Mouse (Mus musculus): Measurements from ENCODE around the gene Rab40b.
A peak's percentile ranks its signal among the peaks of the same experiment; 100 is the strongest.
"Not testable (repeated sequence)": the region's sequence is repeated elsewhere in the genome, so short reads cannot be mapped to it uniquely, and the experiment has no call there.

The Rab40b gene

DNA sequence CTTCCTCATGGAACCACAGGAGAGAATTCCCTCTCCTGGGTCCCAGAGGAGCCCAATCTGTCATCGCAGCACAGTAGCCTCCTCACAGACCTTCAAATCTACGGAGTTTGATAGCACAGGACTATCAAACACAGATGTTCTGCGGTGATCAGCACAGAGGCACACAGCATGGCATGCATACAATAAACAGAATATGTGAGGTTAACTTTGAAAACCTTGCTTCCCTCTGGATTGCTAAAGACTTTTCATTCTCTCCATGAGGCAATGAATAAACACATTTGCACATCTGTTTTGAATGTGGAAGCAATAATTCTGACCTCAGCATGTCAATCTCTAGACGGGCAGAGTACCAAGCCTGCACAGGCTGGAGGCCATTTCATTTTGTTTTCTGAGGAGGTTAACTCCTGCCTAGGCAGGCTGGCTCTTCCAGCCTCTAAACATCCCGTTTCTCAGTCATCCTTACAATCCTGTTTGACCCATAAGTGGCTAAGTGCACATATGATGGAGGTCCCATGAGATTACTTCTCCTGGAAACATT lies 20.8 kb downstream of the Rab40b start:
- DNase-seq, result no peak

- DNase-seq, result peak; percentile 26 to 39
Measured at GRCm38 (mm10) chr11:121362212-121362611, 25.8 kb downstream of the Rab40b start.

GRCm38 (mm10) chr11:121354091-121354707 lies 33.9 kb downstream of the Rab40b start, which contains the start of gene Wdr45b:
Gene Wdr45b, minus strand, starts transcription at chr11:121354445.
- DNase-seq, result peak; percentile 99 to 100

DNA sequence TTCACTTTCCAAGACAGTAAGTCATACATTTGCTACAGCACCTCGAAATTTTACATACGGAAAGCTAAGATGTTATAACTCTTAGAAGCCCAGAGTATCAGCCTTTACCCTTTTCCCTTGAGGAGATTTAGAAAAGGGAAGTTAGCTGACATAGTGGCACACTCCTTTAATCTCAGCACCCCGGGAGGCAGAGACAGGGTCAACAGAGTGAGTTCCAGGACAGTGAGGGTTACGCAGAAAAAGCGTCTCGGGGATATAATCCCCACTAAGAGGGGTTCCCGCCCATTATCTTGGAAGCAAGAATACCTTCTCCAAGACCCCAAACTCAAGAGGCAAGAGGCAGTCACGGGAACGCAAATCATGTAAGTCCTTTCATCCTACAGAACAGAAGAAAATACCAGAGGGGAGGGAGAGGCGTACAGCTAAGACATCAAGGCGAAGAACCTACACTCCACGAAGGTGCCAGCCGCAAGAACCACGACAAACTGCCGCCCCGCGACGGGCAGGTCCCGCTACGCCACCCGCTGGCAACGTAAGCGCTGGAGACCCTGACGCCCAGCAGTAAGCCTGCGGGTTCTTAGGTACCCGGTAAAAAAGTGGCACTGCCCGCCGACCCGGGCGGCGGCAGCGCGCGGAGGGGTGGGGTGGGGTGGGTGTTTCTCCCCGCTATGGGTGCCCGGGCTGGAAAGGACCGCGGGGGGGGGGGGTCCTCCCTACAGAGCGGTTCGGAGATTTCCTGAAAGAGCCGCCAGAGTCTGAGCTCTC lies 34.5 kb downstream of the Rab40b start:
- peak; percentile 54 to 57 for DNase-seq

- not testable (repeated sequence) for DNase-seq
Measured at GRCm38 (mm10) chr11:121348727-121349126, 39.3 kb downstream of the Rab40b start.

GRCm38 (mm10) chr11:121348166-121348565 lies 39.9 kb downstream of the Rab40b start:
- no peak for DNase-seq

- DNase-seq, result peak in 1 of 2 experiments; percentile 20
Measured at GRCm38 (mm10) chr11:121347036-121347435, 41.0 kb downstream of the Rab40b start.

- DNase-seq, result not testable (repeated sequence)
Measured at GRCm38 (mm10) chr11:121342423-121342822, 45.6 kb downstream of the Rab40b start.

- no peak for DNase-seq
Measured at GRCm38 (mm10) chr11:121340287-121340686, 47.8 kb downstream of the Rab40b start.

DNA sequence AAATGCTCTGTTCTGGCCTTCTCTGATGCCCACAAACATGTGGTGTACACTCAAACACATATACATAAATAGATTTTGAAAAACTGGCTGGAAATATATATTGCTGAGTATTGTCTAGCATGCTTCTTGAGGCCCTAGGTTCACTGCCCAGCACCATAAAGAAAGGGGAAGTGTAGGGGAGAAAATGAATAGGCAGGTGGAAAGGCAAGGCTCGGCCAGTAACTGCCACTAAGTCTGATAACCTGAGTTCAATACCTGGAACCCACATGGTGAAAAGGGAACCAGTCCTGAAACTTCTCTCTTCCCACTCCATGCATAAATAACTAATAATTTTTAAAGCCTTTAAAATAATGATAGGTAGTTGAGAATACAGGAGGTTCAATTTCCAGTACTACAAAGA lies 48.4 kb downstream of the Rab40b start:
- no peak for DNase-seq

DNA sequence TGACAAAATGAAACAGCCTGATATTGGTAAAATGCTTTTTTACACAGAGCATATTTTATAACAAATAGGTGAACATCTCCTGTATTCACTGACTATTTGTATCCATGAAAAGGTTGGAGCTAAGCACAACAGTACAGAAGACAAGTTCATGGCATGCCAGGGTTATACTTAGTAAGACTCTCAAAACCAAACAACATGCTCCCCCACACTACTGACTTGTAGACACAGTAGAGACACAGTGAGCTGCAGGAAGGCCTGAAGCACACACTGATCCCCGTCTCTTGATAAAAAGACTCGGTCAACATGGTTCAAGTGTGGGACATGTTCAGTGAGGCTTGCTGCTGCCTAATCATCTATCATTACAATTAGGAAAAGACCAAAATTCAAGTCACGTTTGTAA lies 56.4 kb downstream of the Rab40b start:
- no peak for DNase-seq

- DNase-seq, result peak; percentile 24 to 33
Measured at GRCm38 (mm10) chr11:121328619-121329018, 59.4 kb downstream of the Rab40b start.

- DNase-seq, result peak in 1 of 2 experiments; percentile 30
Measured at GRCm38 (mm10) chr11:121328206-121328605, 59.8 kb downstream of the Rab40b start.

- DNase-seq, result no peak
Measured at GRCm38 (mm10) chr11:121326681-121327080, 61.4 kb downstream of the Rab40b start.

DNA sequence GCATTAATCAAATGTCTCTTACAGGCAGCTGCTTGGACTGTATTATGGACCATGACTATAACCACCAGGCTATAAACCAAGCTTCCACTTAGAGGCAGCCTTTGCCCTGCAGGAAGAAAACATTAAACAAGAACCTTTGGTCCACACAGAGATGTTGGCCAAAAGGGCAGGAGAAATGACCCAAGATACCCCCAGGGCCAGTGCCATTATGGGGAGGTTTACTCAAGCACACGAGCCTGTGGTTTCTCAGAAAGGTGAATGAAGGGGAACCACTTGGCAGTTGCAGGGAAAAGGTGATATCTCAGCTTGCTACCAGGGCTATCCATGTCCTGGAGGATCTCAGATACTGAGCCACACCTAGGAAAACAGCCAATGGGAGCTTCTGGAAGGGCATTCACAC lies 62.0 kb downstream of the Rab40b start:
- no peak for DNase-seq

DNA sequence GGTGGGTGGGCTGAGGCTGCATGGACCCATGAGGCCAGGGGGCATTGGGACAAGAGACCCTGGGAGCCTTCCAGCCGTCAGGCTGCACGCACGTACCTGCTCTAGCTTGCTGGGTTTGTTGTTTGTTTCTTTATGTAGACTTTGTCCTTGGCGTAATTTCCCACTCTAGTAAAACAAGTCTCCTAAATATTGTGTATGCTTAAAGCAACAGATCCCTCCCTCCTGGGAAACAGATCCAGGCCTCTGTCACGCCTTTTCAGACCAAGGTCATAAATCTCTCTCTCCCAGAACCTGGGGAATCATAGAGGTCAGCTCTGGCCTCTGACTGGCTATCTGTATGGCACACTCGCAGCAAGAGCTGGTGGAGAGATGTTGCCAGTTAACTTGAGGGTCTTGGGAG lies 80.3 kb downstream of the Rab40b start:
- DNase-seq, result not testable (repeated sequence)

GRCm38 (mm10) chr11:121306608-121307007 lies 81.4 kb downstream of the Rab40b start:
- no peak for DNase-seq
